Mouse (Mus musculus) lung, embryonic 16.5 days (tissue): Measurements from ENCODE around the gene Mthfsd. TPM values are rescaled to one million over a fixed set of nuclear protein-coding genes. Genes with fewer than 3 reads are reported as not detected.

Experiments
- ATAC-seq: fragments of 200-750 bp; cut with Nextera tagmentation; 2 replicates; pipeline ENCODE4 v1.8.0; 2017; ENCODE audit warnings: low read depth, mild to moderate bottlenecking, moderate library complexity
- H3K27ac ChIP-seq: fragments of 300-500 bp; sonication (generic); 2 replicates; pipeline ENCODE4 v1.5.1; 2014; ENCODE audit warnings: mild to moderate bottlenecking, control low read depth, low read length
- H3K27me3 ChIP-seq: fragments of 300-500 bp; sonication (generic); 2 replicates; pipeline ENCODE4 v1.6.1; 2014; ENCODE audit warnings: low read depth, low read length, mixed read lengths; ENCODE audit not compliant: control insufficient read depth, insufficient read depth
- H3K36me3 ChIP-seq: fragments of 300-500 bp; sonication (generic); 2 replicates; pipeline ENCODE4 v1.6.1; 2014; ENCODE audit warnings: low read length; ENCODE audit not compliant: control insufficient read depth, insufficient read depth
- H3K4me1 ChIP-seq: fragments of 300-500 bp; sonication (generic); replicated peaks from 2 replicates; pipeline ENCODE4 v1.6.1; 2014; ENCODE audit warnings: low read length, mixed read lengths; ENCODE audit not compliant: control insufficient read depth, insufficient read depth
- H3K4me2 ChIP-seq: fragments of 300-500 bp; sonication (generic); 2 replicates; pipeline ENCODE4 v1.6.1; 2014; ENCODE audit warnings: low read depth, low read length, control low read depth
- H3K4me3 ChIP-seq: fragments of 300-500 bp; sonication (generic); 2 replicates; pipeline ENCODE4 v1.5.1; 2014; ENCODE audit warnings: mild to moderate bottlenecking, low read length, control low read depth
- H3K9ac ChIP-seq: fragments of 300-500 bp; sonication (generic); 2 replicates; pipeline ENCODE4 v1.6.1; 2014; ENCODE audit warnings: low read length, control low read depth
- H3K9me3 ChIP-seq: fragments of 300-500 bp; sonication (generic); 2 replicates; pipeline ENCODE4 v1.6.1; 2016; ENCODE audit warnings: low read length; ENCODE audit not compliant: control insufficient read depth
- WGBS: fragments of 180-500 bp; shearing (Covaris S2); extraction: QIAGEN DNeasy Blood & Tissue Kit; methylation state at CpG from one replicate; pipeline ENCODE4 v1.1.7; 2014; 5-methylcytosine and 5-hydroxymethylcytosine counted together
- microRNA-seq: library from miRNA; unstranded; fragments of <30 nt; microRNA quantifications from one replicate; pipeline ENCODE4, GENCODE M21; 2016
- polyA plus RNA-seq: library from polyadenylated mRNA; unstranded; fragments of >200 nt; fragmentation: Nextera tagmentation; extraction: Ambion mirVana; gene quantifications from 2 replicates; pipeline ENCODE4 v1.2.1, GENCODE M21; 2015

Mthfsd gene
- polyA plus RNA-seq, 1 experiment from 2014 or later = 50.6 TPM

GRCm38 (mm10) chr8:121043719-121044440, 64.3 kb downstream of the Mthfsd start:
- no peaks in the 10 kb centered on the region for H3K9me3 ChIP-seq
- ATAC-seq = no peak; the same call in 1 of the 2 replicates
- H3K36me3 ChIP-seq = no peaks in the 10 kb centered on the region
- H3K4me3 ChIP-seq = no peak overlapping the region
- H3K27ac ChIP-seq = no peak overlapping the region
- H3K4me2 ChIP-seq = peak overlapping the region; percentile 39
- H3K9ac ChIP-seq = 0 out of 2 replicates have a peak overlapping the region, but pooled peaks have one; percentile 28
- 13% methylated on average over 19 of the region's 19 CpGs for WGBS
- no peaks in the 10 kb centered on the region for H3K27me3 ChIP-seq
- peaks cover 10% of the 10 kb centered on the region for H3K4me1 ChIP-seq

Small RNAs within 50 kb of the gene (microRNA-seq; reads per million reads assigned to microRNA genes)
- not detected for gene Gm27530

Other genes starting within 250 kb of the Mthfsd start
- 126 and 138 TPM in 2 replicates for gene Foxf1, start 24.0 kb downstream of the Mthfsd start, polyA plus RNA-seq
- 0.58 and 0.62 TPM in 2 replicates for gene Foxc2, start 7.8 kb upstream of the Mthfsd start, polyA plus RNA-seq
- 3.1 and 3.3 TPM in 2 replicates for gene Foxl1, start 19.5 kb upstream of the Mthfsd start, polyA plus RNA-seq